Mouse (Mus musculus): Measurements from ENCODE around the gene Gm49321.

- TF ChIP-seq POLR2A (IDR thresholded peaks at IDR 0.05; ENCODE audit: insufficient read depth, low read length) (no peak), EP300 (IDR thresholded peaks at IDR 0.05; ENCODE audit: insufficient read depth, low read depth, low read length) (no peak)
These were observed 31.7 kb downstream of the Gm49321 start for GRCm38 (mm10) chr12:73969142-73969541.

All from ES-Bruce4 (cell line).